Mouse (Mus musculus) embryonic fibroblast, embryonic 13.5 days (primary cell): ENCODE data around the gene Hspb6. TPM values are rescaled to one million over a fixed set of nuclear protein-coding genes. Genes with fewer than 3 reads are reported as not detected.

Experiments
- H3K27ac ChIP-seq: 2 replicates; pipeline ENCODE4 v1.5.1; 2012; ENCODE audit warnings: low read length, control low read depth, inconsistent platforms; ENCODE audit not compliant: insufficient read depth
- H3K4me1 ChIP-seq: 2 replicates; pipeline ENCODE4 v1.6.1; 2011; ENCODE audit warnings: low read length; ENCODE audit not compliant: control insufficient read depth, insufficient read depth
- H3K4me3 ChIP-seq: 2 replicates; pipeline ENCODE4 v1.5.1; 2011; ENCODE audit warnings: mild to moderate bottlenecking, control low read depth, low read length; ENCODE audit not compliant: insufficient read depth
- CTCF ChIP-seq: IDR thresholded peaks from 2 replicates; pipeline ENCODE4 v1.5.1; 2011; ENCODE audit warnings: mild to moderate bottlenecking, control low read depth, low read length, moderate library complexity, borderline replicate concordance; ENCODE audit not compliant: insufficient read depth
- POLR2A ChIP-seq: IDR thresholded peaks from 2 replicates; pipeline ENCODE4 v1.6.1; 2011; ENCODE audit warnings: low read depth, mild to moderate bottlenecking, control low read depth, low read length, moderate library complexity
- polyA plus RNA-seq: library from polyadenylated mRNA; stranded (reverse); fragments of >200 nt; gene quantifications from 2 replicates; pipeline ENCODE4 v1.2.4, GENCODE M21; 2011; ENCODE audit warnings: low read depth; ENCODE audit not compliant: missing spikeins, insufficient read length

Gene Hspb6
- polyA plus RNA-seq, 1 experiment, result 55.6 TPM

GRCm38 (mm10) chr7:30590927-30591604, 39.1 kb downstream of the Hspb6 start:
- Histone ChIP-seq H3K4me3 (no peak overlapping the region), H3K27ac (no peak overlapping the region), H3K4me1 (peaks cover 5% of the 10 kb centered on the region; the same call in 1 of the 2 replicates)
- TF ChIP-seq CTCF, result no peak
- no peak for TF ChIP-seq POLR2A

DNA sequence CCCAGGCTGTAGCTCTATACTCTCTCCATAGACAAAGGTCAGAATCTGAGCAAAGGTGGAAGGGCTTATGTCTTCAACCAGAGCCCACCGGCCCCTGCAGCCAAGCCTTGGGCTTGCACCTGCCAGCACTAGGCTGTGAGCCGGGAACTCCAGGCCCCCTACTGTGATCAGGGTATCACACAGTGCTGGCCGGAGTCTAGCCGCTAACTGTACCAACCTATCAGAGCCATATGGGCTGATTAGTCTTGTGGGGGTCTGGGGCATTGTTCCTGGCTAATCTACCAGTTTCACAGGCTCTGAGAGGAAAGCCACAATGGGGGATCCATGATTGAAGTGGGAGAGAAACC, 39.6 kb downstream of the Hspb6 start:
- TF ChIP-seq CTCF, result no peak
- no peak overlapping the region for H3K27ac ChIP-seq
- H3K4me1 ChIP-seq, result peaks cover 5% of the 10 kb centered on the region; the same call in 1 of the 2 replicates
- no peak overlapping the region for H3K4me3 ChIP-seq

- TF ChIP-seq CTCF (no peak), POLR2A (no peak)
- Histone ChIP-seq H3K4me3 (no peak overlapping the region), H3K4me1 (no peaks in the 10 kb centered on the region), H3K27ac (no peak overlapping the region)
Measured at GRCm38 (mm10) chr7:30592772-30593423, 40.9 kb downstream of the Hspb6 start.

- Histone ChIP-seq H3K4me3 (no peak overlapping the region), H3K27ac (no peak overlapping the region), H3K4me1 (no peaks in the 10 kb centered on the region)
- TF ChIP-seq CTCF (no peak), POLR2A (no peak)
Measured at GRCm38 (mm10) chr7:30593579-30594509, 41.9 kb downstream of the Hspb6 start.

DNA sequence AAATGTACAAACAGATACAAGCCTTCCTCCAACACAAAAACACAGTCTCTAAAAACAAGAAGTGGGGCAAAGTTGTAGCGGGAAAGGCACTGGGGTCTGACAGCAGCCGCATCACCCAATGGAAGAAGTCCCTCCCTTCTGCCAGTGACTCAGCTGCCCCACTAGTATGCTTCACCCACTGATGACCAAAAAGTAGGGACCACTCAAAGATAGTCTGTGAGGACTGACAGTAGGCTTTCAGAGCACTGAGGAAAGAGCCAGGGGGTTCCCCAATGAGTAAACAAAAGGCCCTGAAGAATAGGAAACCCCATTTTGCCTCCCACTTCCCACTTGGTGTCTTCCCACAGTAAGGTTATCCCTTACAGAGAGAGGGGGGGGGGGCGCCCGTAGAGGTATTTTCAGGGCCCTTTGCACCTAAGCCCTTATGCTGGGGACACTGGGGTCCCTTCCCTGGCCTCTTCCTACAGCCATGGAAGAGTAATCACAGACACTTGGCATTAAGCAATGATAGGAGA, 42.6 kb downstream of the Hspb6 start:
- no peak overlapping the region for H3K4me3 ChIP-seq
- H3K4me1 ChIP-seq, result no peaks in the 10 kb centered on the region
- TF ChIP-seq POLR2A (no peak), CTCF (no peak)
- H3K27ac ChIP-seq, result no peak overlapping the region

DNA sequence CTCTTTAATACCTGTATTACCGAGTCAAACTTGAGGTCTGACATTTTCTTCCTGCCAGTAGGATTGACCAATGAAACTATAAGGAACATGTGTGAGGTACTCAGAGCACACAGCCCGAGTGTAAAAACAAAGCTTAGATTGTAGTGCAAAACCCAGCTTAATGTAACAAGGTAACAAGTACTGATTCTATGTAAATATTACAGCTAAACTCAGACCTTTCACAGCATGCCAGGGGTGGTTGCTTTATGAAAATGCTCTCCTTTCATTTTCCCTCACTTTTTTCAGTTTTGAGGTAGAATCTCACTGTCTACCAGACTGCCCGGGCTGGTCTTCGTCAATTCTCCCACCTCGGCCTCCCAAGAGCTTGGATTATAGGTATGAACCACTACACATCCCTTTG, 44.1 kb downstream of the Hspb6 start:
- Histone ChIP-seq H3K4me3 (no peak overlapping the region), H3K27ac (no peak overlapping the region), H3K4me1 (no peaks in the 10 kb centered on the region)
- TF ChIP-seq CTCF (no peak), POLR2A (no peak)

GRCm38 (mm10) chr7:30596811-30597210, 44.8 kb downstream of the Hspb6 start:
- no peak overlapping the region for H3K27ac ChIP-seq
- TF ChIP-seq CTCF (no peak), POLR2A (no peak)

DNA sequence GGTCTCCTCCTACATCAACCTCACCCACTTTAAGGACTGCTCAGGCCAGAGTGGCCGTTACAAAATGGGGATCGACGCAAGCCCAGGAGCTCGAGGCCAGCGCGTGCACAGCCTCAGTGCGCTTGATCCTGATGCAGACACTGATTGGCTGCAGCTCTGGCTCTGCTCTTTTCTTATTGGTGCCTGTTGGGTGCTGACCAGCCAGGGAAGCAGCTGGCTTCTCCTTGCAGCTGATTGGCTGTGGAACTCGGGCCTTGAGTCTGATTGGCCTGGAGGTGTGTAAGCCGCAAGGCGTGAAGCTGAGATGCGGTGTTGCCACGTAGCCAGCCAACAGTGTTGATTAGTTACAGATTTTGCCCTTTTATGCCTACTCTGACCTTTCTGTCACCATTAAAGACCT, 46.8 kb downstream of the Hspb6 start, which contains the start of gene Zbtb32:
TSS of gene Zbtb32 (minus strand) at position 124 of the 400 bp plus-strand sequence.
- no peak for TF ChIP-seq CTCF
- no peak for TF ChIP-seq POLR2A
- no peak within 1 kb of the TSS for H3K4me3 ChIP-seq
- H3K4me1 ChIP-seq, result no peaks in the 10 kb centered on the region
- H3K27ac ChIP-seq, result no peak within 1 kb of the TSS

More at GRCm38 (mm10) chr7:30596811-30597210, 44.8 kb downstream of the Hspb6 start:
- H3K4me3 ChIP-seq, result no peak overlapping the region
- no peaks in the 10 kb centered on the region for H3K4me1 ChIP-seq

- Histone ChIP-seq H3K4me3 (no peak overlapping the region), H3K27ac (no peak overlapping the region), H3K4me1 (no peaks in the 10 kb centered on the region)
- TF ChIP-seq CTCF (no peak), POLR2A (no peak)
Measured at GRCm38 (mm10) chr7:30599933-30600353, 48.0 kb downstream of the Hspb6 start.
